Mouse (Mus musculus) lung, postnatal 14 days (tissue): ENCODE data around the gene Enpp7.
A peak's percentile ranks its signal among the peaks of the same experiment; 100 is the strongest.

Experiments
- DNase-seq: peaks from one replicate; pipeline ENCODE4 v3.0.0; 2021

Gene Enpp7

DNA sequence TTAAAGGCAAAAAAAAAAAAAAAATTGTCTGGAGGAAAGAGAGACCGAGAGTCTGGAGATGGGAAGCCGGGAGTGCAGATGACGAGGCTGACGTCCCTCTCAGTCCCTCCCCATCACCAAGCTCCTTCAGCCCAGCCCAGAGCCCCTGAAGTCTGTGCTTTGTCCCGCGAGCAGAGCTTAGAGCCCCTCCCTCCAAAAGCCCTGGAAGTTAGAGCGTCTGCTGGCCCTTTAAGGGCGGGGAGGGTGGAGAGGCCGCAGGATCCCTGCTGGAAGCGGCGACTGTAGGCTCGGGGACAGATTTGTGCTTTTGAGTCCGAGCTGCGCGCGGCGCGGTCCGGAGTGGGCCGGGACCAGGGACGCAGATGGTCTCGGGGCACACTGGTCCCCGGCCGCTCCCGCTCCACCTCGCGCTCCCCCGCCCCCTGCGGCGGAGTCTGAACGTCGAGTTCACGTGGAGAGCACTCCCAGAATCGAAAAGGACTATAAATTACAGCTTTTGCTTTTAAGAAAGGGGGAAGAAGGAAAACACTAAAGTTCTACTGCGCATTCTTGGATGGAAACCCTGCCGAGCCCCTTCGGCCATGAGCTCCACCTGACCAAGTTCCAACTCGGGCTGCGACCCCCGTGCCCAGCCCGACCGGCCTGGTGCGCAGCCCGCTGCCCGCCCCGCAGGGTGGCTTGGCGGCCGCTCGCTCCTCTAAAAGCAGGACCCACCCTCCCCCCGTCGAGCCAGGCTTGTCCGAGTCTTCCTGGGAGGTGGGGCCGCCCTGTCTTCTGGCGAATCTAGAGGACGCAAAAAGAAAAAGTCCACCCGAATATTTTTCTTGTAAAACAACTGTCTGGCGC lies 49.2 kb downstream of the Enpp7 start:
- DNase-seq = peak; percentile 46

- DNase-seq = no peak
Measured at GRCm38 (mm10) chr11:119037780-119038401, 49.9 kb downstream of the Enpp7 start.

GRCm38 (mm10) chr11:119038744-119039484 lies 50.9 kb downstream of the Enpp7 start:
- no peak for DNase-seq

- DNase-seq = no peak
Measured at GRCm38 (mm10) chr11:119039732-119040512, 51.9 kb downstream of the Enpp7 start.

- DNase-seq = peak; percentile 99
Measured at GRCm38 (mm10) chr11:119040600-119041324, 52.8 kb downstream of the Enpp7 start, which contains the start of gene Cbx8. Gene Cbx8, minus strand, starts transcription at chr11:119040969.

DNA sequence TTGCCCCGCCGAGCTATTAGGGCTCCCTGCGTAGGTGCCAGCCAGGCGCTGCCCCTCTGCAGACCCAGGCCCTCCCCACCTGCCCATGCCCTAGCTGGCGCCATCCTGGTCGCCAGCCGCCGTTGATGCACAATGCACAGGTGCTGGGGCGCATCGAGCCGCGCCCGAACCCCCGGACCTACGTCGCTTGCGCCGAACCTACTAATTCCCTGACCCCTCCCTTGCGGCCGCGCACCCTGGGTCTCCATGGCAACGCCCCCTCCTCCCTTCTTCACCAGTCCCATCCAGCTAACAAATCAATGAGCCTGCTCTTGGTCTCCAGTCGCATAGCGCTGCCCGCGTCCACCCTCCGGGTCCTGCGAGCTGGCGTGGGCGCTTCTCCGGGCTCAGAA lies 53.3 kb downstream of the Enpp7 start:
- no peak for DNase-seq

DNA sequence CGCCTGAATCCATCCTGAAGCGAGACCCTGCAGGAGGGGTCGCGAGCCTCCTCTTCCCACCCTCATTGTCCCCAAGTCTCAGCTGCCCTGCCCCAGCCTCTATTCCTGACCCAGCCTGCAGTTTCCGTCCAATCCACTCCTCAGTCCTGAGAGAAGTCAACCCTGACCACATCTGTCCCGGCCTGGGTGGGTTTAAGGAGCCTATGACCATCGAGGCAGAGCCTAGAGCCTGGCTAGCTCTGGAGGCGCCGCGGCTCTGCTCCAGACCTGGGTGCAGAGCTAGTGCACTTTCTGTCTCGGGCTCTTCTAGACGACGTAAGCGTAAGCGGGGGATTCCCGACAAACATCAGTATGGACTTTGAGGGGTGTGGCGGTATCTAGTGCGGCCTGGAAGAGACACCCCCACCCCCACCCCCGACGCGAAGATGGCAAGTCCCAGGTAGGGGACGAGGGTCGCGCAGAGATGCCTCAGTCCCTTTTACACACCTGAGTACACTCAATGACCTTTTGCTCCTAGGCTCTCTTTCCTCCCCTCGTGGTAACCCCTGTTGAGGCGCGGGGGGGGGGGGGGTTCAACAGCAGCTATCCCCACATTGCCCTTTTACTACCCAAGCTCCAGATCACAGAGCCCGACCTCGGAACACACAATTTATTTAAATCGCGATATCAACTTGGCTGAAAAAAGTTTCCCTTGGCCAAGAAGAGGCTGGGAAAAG lies 53.9 kb downstream of the Enpp7 start:
- no peak for DNase-seq
